Mouse (Mus musculus): Measurements from ENCODE around the gene Hmox2. TPM values are rescaled to one million over a fixed set of nuclear protein-coding genes. Genes with fewer than 3 reads are reported as not detected.

Gene Hmox2
- polyA plus RNA-seq, 1 experiment from 2014 or later = 92.8 TPM

GRCm38 (mm10) chr16:4701211-4701610 lies 24.9 kb upstream of the Hmox2 start:
- Histone ChIP-seq H3K27ac (replicated peaks) (no peak overlapping the region), H3K4me2 (no peak overlapping the region), H3K27me3 (replicated peaks) (no peaks in the 10 kb centered on the region), H3K36me3 (peaks cover 99% of the 10 kb centered on the region), H3K4me1 (no peaks in the 10 kb centered on the region), H3K9ac (no peak overlapping the region), H3K9me3 (no peaks in the 10 kb centered on the region), H3K4me3 (no peak overlapping the region)
- WGBS = 86% methylated on average over 3 of the region's 3 CpGs
- no peak for ATAC-seq (ENCODE audit: extremely low read depth, insufficient number of reproducible peaks, low FRiP score, low TSS enrichment)

- Histone ChIP-seq H3K27me3 (replicated peaks) (no peaks in the 10 kb centered on the region), H3K9ac (no peak overlapping the region), H3K4me2 (no peak overlapping the region), H3K36me3 (peaks cover 98% of the 10 kb centered on the region), H3K4me3 (no peak overlapping the region), H3K27ac (replicated peaks) (no peak overlapping the region), H3K4me1 (no peaks in the 10 kb centered on the region), H3K9me3 (no peaks in the 10 kb centered on the region)
- no peak for ATAC-seq (ENCODE audit: extremely low read depth, insufficient number of reproducible peaks, low FRiP score, low TSS enrichment)
- WGBS = 66% methylated on average over 1 of the region's 1 CpGs
Measured at GRCm38 (mm10) chr16:4702646-4703045, 23.5 kb upstream of the Hmox2 start.

- no peak for ATAC-seq (ENCODE audit: extremely low read depth, insufficient number of reproducible peaks, low FRiP score, low TSS enrichment)
- Histone ChIP-seq H3K9me3 (no peaks in the 10 kb centered on the region), H3K27me3 (replicated peaks) (no peaks in the 10 kb centered on the region), H3K9ac (no peak overlapping the region), H3K4me3 (no peak overlapping the region), H3K4me2 (no peak overlapping the region), H3K27ac (replicated peaks) (no peak overlapping the region), H3K36me3 (peaks cover 97% of the 10 kb centered on the region), H3K4me1 (no peaks in the 10 kb centered on the region)
- WGBS = 52% methylated on average over 4 of the region's 4 CpGs
Measured at GRCm38 (mm10) chr16:4705541-4705940, 20.6 kb upstream of the Hmox2 start.

- 92% methylated on average over 4 of the region's 4 CpGs for WGBS
- peaks cover 91% of the 10 kb centered on the region for H3K36me3 ChIP-seq
- no peaks in the 10 kb centered on the region for H3K9me3 ChIP-seq
- no peak for ATAC-seq (ENCODE audit: extremely low read depth, insufficient number of reproducible peaks, low FRiP score, low TSS enrichment)
- H3K4me1 ChIP-seq = no peaks in the 10 kb centered on the region
- H3K27me3 ChIP-seq (replicated peaks) = no peaks in the 10 kb centered on the region
- no peak overlapping the region for H3K27ac ChIP-seq (replicated peaks)
- no peak overlapping the region for H3K4me2 ChIP-seq
- H3K9ac ChIP-seq = no peak overlapping the region
- H3K4me3 ChIP-seq = no peak overlapping the region
Measured at GRCm38 (mm10) chr16:4711173-4711572, 15.0 kb upstream of the Hmox2 start.

GRCm38 (mm10) chr16:4713861-4714710 lies 12.1 kb upstream of the Hmox2 start:
- Histone ChIP-seq H3K4me1 (peaks cover 9% of the 10 kb centered on the region), H3K4me2 (no peak overlapping the region), H3K9ac (no peak overlapping the region), H3K27me3 (replicated peaks) (no peaks in the 10 kb centered on the region), H3K9me3 (no peaks in the 10 kb centered on the region), H3K36me3 (peaks cover 65% of the 10 kb centered on the region), H3K27ac (replicated peaks) (peak overlapping the region; percentile 33; the same call in 1 of the 2 replicates), H3K4me3 (no peak overlapping the region)
- 80% methylated on average over 17 of the region's 17 CpGs for WGBS
- ATAC-seq (ENCODE audit: extremely low read depth, insufficient number of reproducible peaks, low FRiP score, low TSS enrichment) = no peak

GRCm38 (mm10) chr16:4717866-4718265 lies 8.3 kb upstream of the Hmox2 start:
- Histone ChIP-seq H3K36me3 (peaks cover 29% of the 10 kb centered on the region), H3K4me1 (peaks cover 9% of the 10 kb centered on the region), H3K27ac (replicated peaks) (no peak overlapping the region), H3K4me3 (peak overlapping the region; percentile 74), H3K4me2 (peak overlapping the region; percentile 72), H3K27me3 (replicated peaks) (no peaks in the 10 kb centered on the region), H3K9ac (peak overlapping the region; percentile 83), H3K9me3 (no peaks in the 10 kb centered on the region)
- ATAC-seq (ENCODE audit: extremely low read depth, insufficient number of reproducible peaks, low FRiP score, low TSS enrichment) = no peak
- WGBS = 79% methylated on average over 3 of the region's 3 CpGs

- WGBS = 13% methylated on average over 33 of the region's 33 CpGs
- H3K27me3 ChIP-seq (replicated peaks) = no peaks in the 10 kb centered on the region
- peak within 1 kb of the TSS; percentile 74 for H3K4me3 ChIP-seq
- peak within 1 kb of the TSS; percentile 59 for H3K27ac ChIP-seq (replicated peaks)
- H3K36me3 ChIP-seq = peaks cover 25% of the 10 kb centered on the region
- peak within 1 kb of the TSS; percentile 83 for H3K9ac ChIP-seq
- peak within 1 kb of the TSS; percentile 72 for H3K4me2 ChIP-seq
- peak; percentile 72 for ATAC-seq (ENCODE audit: extremely low read depth, insufficient number of reproducible peaks, low FRiP score, low TSS enrichment)
- H3K4me1 ChIP-seq = peaks cover 9% of the 10 kb centered on the region
- H3K9me3 ChIP-seq = no peaks in the 10 kb centered on the region
Measured at GRCm38 (mm10) chr16:4718753-4719518, 7.2 kb upstream of the Hmox2 start, which contains the start of gene Nmral1. Gene Nmral1 (minus strand): TSS chr16:4719356.

GRCm38 (mm10) chr16:4722128-4722914 lies 3.8 kb upstream of the Hmox2 start:
- Histone ChIP-seq H3K9ac (no peak overlapping the region), H3K36me3 (no peaks in the 10 kb centered on the region), H3K4me3 (no peak overlapping the region), H3K27ac (replicated peaks) (no peak overlapping the region), H3K4me2 (no peak overlapping the region), H3K4me1 (peaks cover 16% of the 10 kb centered on the region), H3K27me3 (replicated peaks) (no peaks in the 10 kb centered on the region), H3K9me3 (no peaks in the 10 kb centered on the region)
- no peak for ATAC-seq (ENCODE audit: extremely low read depth, insufficient number of reproducible peaks, low FRiP score, low TSS enrichment)
- WGBS = 66% methylated on average over 7 of the region's 7 CpGs

GRCm38 (mm10) chr16:4722915-4723209 lies 3.3 kb upstream of the Hmox2 start:
- Histone ChIP-seq H3K4me1 (peaks cover 17% of the 10 kb centered on the region), H3K9me3 (no peaks in the 10 kb centered on the region), H3K4me2 (no peak overlapping the region), H3K9ac (no peak overlapping the region), H3K36me3 (no peaks in the 10 kb centered on the region), H3K27ac (replicated peaks) (no peak overlapping the region), H3K27me3 (replicated peaks) (no peaks in the 10 kb centered on the region), H3K4me3 (no peak overlapping the region)
- ATAC-seq (ENCODE audit: extremely low read depth, insufficient number of reproducible peaks, low FRiP score, low TSS enrichment) = no peak
- 45% methylated on average over 3 of the region's 3 CpGs for WGBS

- no peaks in the 10 kb centered on the region for H3K27me3 ChIP-seq (replicated peaks)
- no peak overlapping the region for H3K27ac ChIP-seq (replicated peaks)
- H3K4me2 ChIP-seq = peak overlapping the region; percentile 92; the same call in 1 of the 2 replicates
- 64% methylated on average over 4 of the region's 4 CpGs for WGBS
- H3K9me3 ChIP-seq = no peaks in the 10 kb centered on the region
- no peak overlapping the region; the same call in 1 of the 2 replicates for H3K4me3 ChIP-seq
- H3K36me3 ChIP-seq = 0 out of 2 replicates have a peak, but pooled peaks cover 2% of the 10 kb centered on the region
- peaks cover 27% of the 10 kb centered on the region for H3K4me1 ChIP-seq
- no peak for ATAC-seq (ENCODE audit: extremely low read depth, insufficient number of reproducible peaks, low FRiP score, low TSS enrichment)
- no peak overlapping the region for H3K9ac ChIP-seq
Measured at GRCm38 (mm10) chr16:4725266-4725665, 895 bp upstream of the Hmox2 start.

GRCm38 (mm10) chr16:4726528-4727128 lies 467 bp downstream of the Hmox2 start:
- H3K4me1 ChIP-seq = peaks cover 35% of the 10 kb centered on the region
- 1% methylated on average over 40 of the region's 40 CpGs for WGBS
- H3K4me3 ChIP-seq = peak overlapping the region; percentile 92
- peak; percentile 50 for ATAC-seq (ENCODE audit: extremely low read depth, insufficient number of reproducible peaks, low FRiP score, low TSS enrichment)
- H3K4me2 ChIP-seq = peak overlapping the region; percentile 92
- no peaks in the 10 kb centered on the region for H3K27me3 ChIP-seq (replicated peaks)
- peak overlapping the region; percentile 97 for H3K9ac ChIP-seq
- H3K27ac ChIP-seq (replicated peaks) = peak overlapping the region; percentile 94
- no peaks in the 10 kb centered on the region for H3K9me3 ChIP-seq
- H3K36me3 ChIP-seq = 0 out of 2 replicates have a peak, but pooled peaks cover 4% of the 10 kb centered on the region

All from heart, embryonic 13.5 days (tissue).